Mouse (Mus musculus) kidney, adult 2 months (tissue): ENCODE results near the gene Slc24a3.

Experiments
- CTCF ChIP-seq: fragments of 200-500 bp; conservative IDR thresholded peaks from 2 replicates; pipeline ENCODE4 v1.5.1; 2011; ENCODE audit warnings: low read depth, mild to moderate bottlenecking, control low read depth, low read length, moderate library complexity, mixed read lengths; ENCODE audit not compliant: insufficient read depth, insufficient read length
- POLR2A ChIP-seq: fragments of 200-500 bp; IDR thresholded peaks from one replicate; pipeline ENCODE4 v1.6.1; 2011; ENCODE audit warnings: low read depth, low read length, control low read depth

DNA sequence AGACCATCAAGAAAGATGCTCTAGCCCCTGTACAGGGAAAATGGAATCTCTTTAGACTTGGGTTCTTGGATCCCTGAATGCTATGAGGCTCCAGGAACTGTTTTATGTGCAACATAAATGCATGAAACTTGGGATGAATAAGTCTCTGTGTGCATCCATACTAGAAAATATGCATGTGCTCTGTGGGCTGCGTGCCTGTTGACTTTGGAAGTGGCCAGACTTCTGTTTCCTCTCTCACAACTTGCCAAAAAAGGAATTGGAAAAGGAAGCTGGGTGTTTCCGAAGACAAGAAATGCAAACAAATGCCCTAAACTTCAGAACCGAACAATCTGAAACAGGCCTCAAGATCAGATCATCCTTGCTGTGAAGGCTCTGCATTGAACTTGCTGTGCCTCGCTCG is 466.3 kb downstream of the Slc24a3 start:
- TF ChIP-seq CTCF (no peak), POLR2A (no peak)
